Mouse (Mus musculus): ENCODE data around the gene Zmat1. TPM values are rescaled to one million over a fixed set of nuclear protein-coding genes. Genes with fewer than 3 reads are reported as not detected.
"Not testable (repeated sequence)": the region's sequence is repeated elsewhere in the genome, so short reads cannot be mapped to it uniquely, and the experiment has no call there.

Gene Zmat1
- 7.6 and 8.3 TPM in 2 replicates for polyA plus RNA-seq (2015; fragmentation: Nextera tagmentation; extraction: Ambion mirVana)

- 6% methylated on average over 56 of the region's 65 CpGs for WGBS
- H3K27ac ChIP-seq (replicated peaks), result peak within 1 kb of the TSS; percentile 95
- H3K27me3 ChIP-seq (replicated peaks), result no peaks in the 10 kb centered on the region
- peak within 1 kb of the TSS; percentile 70 for H3K4me3 ChIP-seq
- H3K4me2 ChIP-seq, result peak within 1 kb of the TSS; percentile 67
- peaks cover 3% of the 10 kb centered on the region; the same call in 1 of the 2 replicates for H3K4me1 ChIP-seq
- peak; percentile 95 for ATAC-seq (ENCODE audit: extremely low read depth, insufficient number of reproducible peaks, low FRiP score, low TSS enrichment)
- no peaks in the 10 kb centered on the region for H3K9me3 ChIP-seq
- peak within 1 kb of the TSS; percentile 92 for H3K9ac ChIP-seq
- no peaks in the 10 kb centered on the region for H3K36me3 ChIP-seq
Measured at GRCm38 (mm10) chrX:135008720-135009470, at the start of gene Zmat1. Zmat1 (minus strand) TSS chrX:135009209.

GRCm38 (mm10) chrX:135053939-135054338 lies 44.9 kb upstream of the Zmat1 start:
- not testable (repeated sequence) for H3K9ac ChIP-seq; ATAC-seq (ENCODE audit: extremely low read depth, insufficient number of reproducible peaks, low FRiP score, low TSS enrichment); H3K9me3 ChIP-seq; H3K27ac ChIP-seq (replicated peaks); H3K36me3 ChIP-seq; H3K4me2 ChIP-seq; H3K4me1 ChIP-seq; H3K4me3 ChIP-seq
- peaks cover 16% of the 10 kb centered on the region for H3K27me3 ChIP-seq (replicated peaks)
- 55% methylated on average over 1 of the region's 1 CpGs for WGBS

- H3K27me3 ChIP-seq (replicated peaks), result peaks cover 35% of the 10 kb centered on the region
- WGBS, result 14% methylated on average over 24 of the region's 24 CpGs
- peak overlapping the region; percentile 48; the same call in 1 of the 2 replicates for H3K9ac ChIP-seq
- ATAC-seq (ENCODE audit: extremely low read depth, insufficient number of reproducible peaks, low FRiP score, low TSS enrichment), result no peak
- H3K27ac ChIP-seq (replicated peaks), result no peak overlapping the region
- no peaks in the 10 kb centered on the region for H3K4me1 ChIP-seq
- no peaks in the 10 kb centered on the region for H3K36me3 ChIP-seq
- H3K4me2 ChIP-seq, result peak overlapping the region; percentile 63
- peak overlapping the region; percentile 36 for H3K4me3 ChIP-seq
- no peaks in the 10 kb centered on the region for H3K9me3 ChIP-seq
Measured at GRCm38 (mm10) chrX:135035962-135036375, 27.0 kb upstream of the Zmat1 start.

GRCm38 (mm10) chrX:135025135-135025534 lies 16.1 kb upstream of the Zmat1 start:
- no peak overlapping the region for H3K27ac ChIP-seq (replicated peaks)
- WGBS, result 78% methylated on average over 9 of the region's 9 CpGs
- H3K36me3 ChIP-seq, result no peaks in the 10 kb centered on the region
- H3K27me3 ChIP-seq (replicated peaks), result no peaks in the 10 kb centered on the region; the same call in 1 of the 2 replicates
- H3K9me3 ChIP-seq, result no peaks in the 10 kb centered on the region
- no peaks in the 10 kb centered on the region for H3K4me1 ChIP-seq
- no peak overlapping the region for H3K9ac ChIP-seq
- H3K4me3 ChIP-seq, result no peak overlapping the region
- no peak for ATAC-seq (ENCODE audit: extremely low read depth, insufficient number of reproducible peaks, low FRiP score, low TSS enrichment)
- H3K4me2 ChIP-seq, result no peak overlapping the region

- Histone ChIP-seq H3K4me3 (no peak overlapping the region), H3K27ac (replicated peaks) (no peak overlapping the region), H3K4me2 (no peak overlapping the region), H3K9me3 (no peaks in the 10 kb centered on the region), H3K27me3 (replicated peaks) (no peaks in the 10 kb centered on the region), H3K4me1 (peaks cover 3% of the 10 kb centered on the region; the same call in 1 of the 2 replicates), H3K9ac (no peak overlapping the region), H3K36me3 (no peaks in the 10 kb centered on the region)
- WGBS, result 52% methylated on average over 3 of the region's 3 CpGs
- ATAC-seq (ENCODE audit: extremely low read depth, insufficient number of reproducible peaks, low FRiP score, low TSS enrichment), result no peak
Measured at GRCm38 (mm10) chrX:135011381-135011780, 2.4 kb upstream of the Zmat1 start.

GRCm38 (mm10) chrX:135009471-135009815 lies 434 bp upstream of the Zmat1 start:
- 34% methylated on average over 6 of the region's 6 CpGs for WGBS
- Histone ChIP-seq H3K4me1 (peaks cover 3% of the 10 kb centered on the region; the same call in 1 of the 2 replicates), H3K27me3 (replicated peaks) (no peaks in the 10 kb centered on the region), H3K36me3 (no peaks in the 10 kb centered on the region), H3K9ac (peak overlapping the region; percentile 67; the same call in 1 of the 2 replicates), H3K9me3 (no peaks in the 10 kb centered on the region), H3K4me3 (peak overlapping the region; percentile 70), H3K4me2 (peak overlapping the region; percentile 67), H3K27ac (replicated peaks) (peak overlapping the region; percentile 66)
- no peak for ATAC-seq (ENCODE audit: extremely low read depth, insufficient number of reproducible peaks, low FRiP score, low TSS enrichment)

- Histone ChIP-seq H3K27ac (replicated peaks) (peak overlapping the region; percentile 95), H3K4me1 (peaks cover 3% of the 10 kb centered on the region; the same call in 1 of the 2 replicates), H3K9me3 (no peaks in the 10 kb centered on the region), H3K36me3 (no peaks in the 10 kb centered on the region), H3K4me3 (peak overlapping the region; percentile 70), H3K27me3 (replicated peaks) (no peaks in the 10 kb centered on the region), H3K9ac (peak overlapping the region; percentile 92), H3K4me2 (peak overlapping the region; percentile 67)
- ATAC-seq (ENCODE audit: extremely low read depth, insufficient number of reproducible peaks, low FRiP score, low TSS enrichment), result no peak
- 20% methylated on average over 5 of the region's 5 CpGs for WGBS
Measured at GRCm38 (mm10) chrX:135008021-135008420, 988 bp downstream of the Zmat1 start.

- H3K36me3 ChIP-seq, result no peaks in the 10 kb centered on the region
- peak within 1 kb of the TSS; percentile 65 for H3K4me2 ChIP-seq
- no peaks in the 10 kb centered on the region for H3K4me1 ChIP-seq
- peak within 1 kb of the TSS; percentile 59 for H3K9ac ChIP-seq
- peak within 1 kb of the TSS; percentile 47 for H3K4me3 ChIP-seq
- H3K27ac ChIP-seq (replicated peaks), result no peak within 1 kb of the TSS
- 90% methylated on average over 19 of the region's 19 CpGs for WGBS
- ATAC-seq (ENCODE audit: extremely low read depth, insufficient number of reproducible peaks, low FRiP score, low TSS enrichment), result no peak
- H3K9me3 ChIP-seq, result peaks cover 4% of the 10 kb centered on the region; the same call in 1 of the 2 replicates
- H3K27me3 ChIP-seq (replicated peaks), result 0 out of 2 replicates have a peak, but pooled peaks cover 4% of the 10 kb centered on the region
Measured at GRCm38 (mm10) chrX:134964546-134964945, 44.5 kb downstream of the Zmat1 start, which contains the start of gene Nxf2. Nxf2 (minus strand) TSS chrX:134964754.

- 47% methylated on average over 26 of the region's 53 CpGs for WGBS
- Histone ChIP-seq H3K36me3 (no peaks in the 10 kb centered on the region), H3K4me2 (peak overlapping the region; percentile 65), H3K9ac (peak overlapping the region; percentile 59), H3K27me3 (replicated peaks) (peaks cover 7% of the 10 kb centered on the region; the same call in 1 of the 2 replicates), H3K9me3 (peaks cover 4% of the 10 kb centered on the region; the same call in 1 of the 2 replicates), H3K4me3 (peak overlapping the region; percentile 47), H3K4me1 (no peaks in the 10 kb centered on the region), H3K27ac (replicated peaks) (no peak overlapping the region)
- peak; percentile 66 for ATAC-seq (ENCODE audit: extremely low read depth, insufficient number of reproducible peaks, low FRiP score, low TSS enrichment)
Measured at GRCm38 (mm10) chrX:134963305-134964094, 45.5 kb downstream of the Zmat1 start.

- ATAC-seq (ENCODE audit: extremely low read depth, insufficient number of reproducible peaks, low FRiP score, low TSS enrichment), result no peak
- Histone ChIP-seq H3K4me3 (no peak overlapping the region), H3K9ac (no peak overlapping the region), H3K4me2 (no peak overlapping the region), H3K36me3 (no peaks in the 10 kb centered on the region), H3K9me3 (no peaks in the 10 kb centered on the region), H3K27ac (replicated peaks) (no peak overlapping the region), H3K4me1 (no peaks in the 10 kb centered on the region), H3K27me3 (replicated peaks) (peaks cover 7% of the 10 kb centered on the region; the same call in 1 of the 2 replicates)
- 32% methylated on average over 5 of the region's 5 CpGs for WGBS
Measured at GRCm38 (mm10) chrX:134930361-134930760, 78.6 kb downstream of the Zmat1 start.

- Histone ChIP-seq H3K36me3 (no peaks in the 10 kb centered on the region), H3K27ac (replicated peaks) (no peak overlapping the region), H3K4me3 (no peak overlapping the region), H3K4me1 (no peaks in the 10 kb centered on the region), H3K27me3 (replicated peaks) (peaks cover 7% of the 10 kb centered on the region; the same call in 1 of the 2 replicates), H3K4me2 (no peak overlapping the region), H3K9me3 (no peaks in the 10 kb centered on the region), H3K9ac (no peak overlapping the region)
- ATAC-seq (ENCODE audit: extremely low read depth, insufficient number of reproducible peaks, low FRiP score, low TSS enrichment), result no peak
- WGBS, result 72% methylated on average over 5 of the region's 5 CpGs
Measured at GRCm38 (mm10) chrX:134929927-134930326, 79.1 kb downstream of the Zmat1 start.

All from heart, embryonic 13.5 days (tissue).